Mouse (Mus musculus) intestine, embryonic 14.5 days (tissue): Measurements from ENCODE around the gene Lrrc4b. TPM values are rescaled to one million over a fixed set of nuclear protein-coding genes. Genes with fewer than 3 reads are reported as not detected.

Experiments
- ATAC-seq: fragments of 200-750 bp; cut with Nextera tagmentation; replicated peaks from 2 replicates; pipeline ENCODE4 v1.8.0; 2017; ENCODE audit warnings: low read depth, moderate number of reproducible peaks, moderate TSS enrichment, moderate library complexity; ENCODE audit not compliant: low FRiP score, low TSS enrichment
- DNase-seq: peaks from one replicate; pipeline ENCODE4 v3.0.0-alpha.2; 2018; ENCODE audit warnings: low spot score
- H3K27ac ChIP-seq: fragments of 300-500 bp; sonication (generic); 2 replicates; pipeline ENCODE4 v1.5.1; 2014; ENCODE audit warnings: low read depth, mild to moderate bottlenecking, control low read depth
- H3K27me3 ChIP-seq: fragments of 300-500 bp; sonication (generic); replicated peaks from 2 replicates; pipeline ENCODE4 v1.6.1; 2014; ENCODE audit warnings: low read length, control low read depth; ENCODE audit not compliant: control insufficient read depth, insufficient read depth
- H3K36me3 ChIP-seq: fragments of 300-500 bp; sonication (generic); 2 replicates; pipeline ENCODE4 v1.6.1; 2014; ENCODE audit warnings: low read length, control low read depth; ENCODE audit not compliant: control insufficient read depth, insufficient read depth
- H3K4me1 ChIP-seq: fragments of 300-500 bp; sonication (generic); replicated peaks from 2 replicates; pipeline ENCODE4 v1.6.1; 2014; ENCODE audit warnings: low read length, control low read depth, mixed read lengths; ENCODE audit not compliant: control insufficient read depth, insufficient read depth
- H3K4me2 ChIP-seq: fragments of 300-500 bp; sonication (generic); 2 replicates; pipeline ENCODE4 v1.6.1; 2014; ENCODE audit warnings: low read length
- H3K4me3 ChIP-seq: fragments of 300-500 bp; sonication (generic); 2 replicates; pipeline ENCODE4 v1.5.1; 2014; ENCODE audit warnings: low read depth, low read length, control low read depth, mixed read lengths
- H3K9ac ChIP-seq: fragments of 300-500 bp; sonication (generic); 2 replicates; pipeline ENCODE4 v1.6.1; 2014; ENCODE audit warnings: mild to moderate bottlenecking, low read length
- H3K9me3 ChIP-seq: fragments of 300-500 bp; sonication (generic); 2 replicates; pipeline ENCODE4 v1.6.1; 2016; ENCODE audit warnings: low read length, control low read depth; ENCODE audit not compliant: control insufficient read depth
- WGBS: fragments of 180-500 bp; shearing (Covaris S2); extraction: QIAGEN DNeasy Blood & Tissue Kit; methylation state at CpG from one replicate; pipeline ENCODE4 v1.1.7; 2014; 5-methylcytosine and 5-hydroxymethylcytosine counted together
- polyA plus RNA-seq: library from polyadenylated mRNA; unstranded; fragments of >200 nt; fragmentation: Nextera tagmentation; extraction: Ambion mirVana; gene quantifications from 2 replicates; pipeline ENCODE4 v1.2.1, GENCODE M21; 2014

The Lrrc4b gene
- polyA plus RNA-seq, 1 experiment from 2014 or later, result 1.3 TPM

- H3K4me1 ChIP-seq, result peaks cover 11% of the 10 kb centered on the region
- WGBS, result 26% methylated on average over 4 of the region's 4 CpGs
- no peak for ATAC-seq
- no peak overlapping the region for H3K4me3 ChIP-seq
- H3K9me3 ChIP-seq, result no peaks in the 10 kb centered on the region
- peaks cover 52% of the 10 kb centered on the region for H3K27me3 ChIP-seq
- H3K4me2 ChIP-seq, result no peak overlapping the region
- H3K9ac ChIP-seq, result no peak overlapping the region
- H3K27ac ChIP-seq, result no peak overlapping the region
- DNase-seq, result no peak
- H3K36me3 ChIP-seq, result no peaks in the 10 kb centered on the region
Observed at GRCm38 (mm10) chr7:44464511-44464910, 35.7 kb downstream of the Lrrc4b start.

DNA sequence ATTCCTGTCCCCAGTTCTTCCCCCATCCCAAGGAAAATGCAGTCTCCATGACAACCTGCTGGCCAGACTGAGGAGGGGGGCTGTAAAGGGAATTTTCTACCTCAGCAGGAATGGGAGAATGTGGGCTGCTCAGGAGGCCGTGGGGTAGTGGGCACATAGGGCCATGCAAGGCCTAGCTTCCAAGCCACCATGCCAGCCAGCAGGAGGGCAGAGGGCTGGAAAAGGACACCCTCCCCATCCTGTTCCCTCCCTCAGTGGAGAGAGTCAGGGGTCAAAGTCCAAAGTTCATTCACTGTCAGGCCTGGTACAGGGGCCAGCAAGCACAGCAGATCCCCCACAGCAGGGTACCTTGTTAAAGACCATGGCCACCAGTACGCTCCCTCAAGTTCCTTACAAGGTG is 36.3 kb downstream of the Lrrc4b start, which contains the start of gene Aspdh:
Aspdh (plus strand) TSS at position 281 of the 400 bp plus-strand sequence.
- 66% methylated on average over 2 of the region's 2 CpGs for WGBS
- Histone ChIP-seq H3K9ac (no peak within 1 kb of the TSS), H3K4me3 (no peak within 1 kb of the TSS), H3K9me3 (no peaks in the 10 kb centered on the region), H3K4me1 (peaks cover 11% of the 10 kb centered on the region), H3K27me3 (peaks cover 47% of the 10 kb centered on the region), H3K4me2 (no peak within 1 kb of the TSS), H3K27ac (no peak within 1 kb of the TSS), H3K36me3 (no peaks in the 10 kb centered on the region)
- DNase-seq (no peak), ATAC-seq (no peak)

- WGBS, result 75% methylated on average over 10 of the region's 10 CpGs
- Histone ChIP-seq H3K4me2 (no peak overlapping the region), H3K9me3 (no peaks in the 10 kb centered on the region), H3K27ac (no peak overlapping the region), H3K36me3 (no peaks in the 10 kb centered on the region), H3K4me1 (peaks cover 11% of the 10 kb centered on the region), H3K4me3 (no peak overlapping the region), H3K27me3 (peaks cover 35% of the 10 kb centered on the region), H3K9ac (no peak overlapping the region)
- ATAC-seq, result no peak
- no peak for DNase-seq
Observed at GRCm38 (mm10) chr7:44466006-44466887, 37.4 kb downstream of the Lrrc4b start.

GRCm38 (mm10) chr7:44466888-44467311 is 38.1 kb downstream of the Lrrc4b start:
- H3K4me3 ChIP-seq, result no peak overlapping the region
- H3K4me2 ChIP-seq, result no peak overlapping the region
- no peaks in the 10 kb centered on the region for H3K9me3 ChIP-seq
- H3K4me1 ChIP-seq, result peaks cover 11% of the 10 kb centered on the region
- H3K27ac ChIP-seq, result no peak overlapping the region
- no peak for DNase-seq
- H3K9ac ChIP-seq, result no peak overlapping the region
- peaks cover 29% of the 10 kb centered on the region for H3K27me3 ChIP-seq
- no peaks in the 10 kb centered on the region for H3K36me3 ChIP-seq
- ATAC-seq, result no peak
- 90% methylated on average over 16 of the region's 16 CpGs for WGBS

DNA sequence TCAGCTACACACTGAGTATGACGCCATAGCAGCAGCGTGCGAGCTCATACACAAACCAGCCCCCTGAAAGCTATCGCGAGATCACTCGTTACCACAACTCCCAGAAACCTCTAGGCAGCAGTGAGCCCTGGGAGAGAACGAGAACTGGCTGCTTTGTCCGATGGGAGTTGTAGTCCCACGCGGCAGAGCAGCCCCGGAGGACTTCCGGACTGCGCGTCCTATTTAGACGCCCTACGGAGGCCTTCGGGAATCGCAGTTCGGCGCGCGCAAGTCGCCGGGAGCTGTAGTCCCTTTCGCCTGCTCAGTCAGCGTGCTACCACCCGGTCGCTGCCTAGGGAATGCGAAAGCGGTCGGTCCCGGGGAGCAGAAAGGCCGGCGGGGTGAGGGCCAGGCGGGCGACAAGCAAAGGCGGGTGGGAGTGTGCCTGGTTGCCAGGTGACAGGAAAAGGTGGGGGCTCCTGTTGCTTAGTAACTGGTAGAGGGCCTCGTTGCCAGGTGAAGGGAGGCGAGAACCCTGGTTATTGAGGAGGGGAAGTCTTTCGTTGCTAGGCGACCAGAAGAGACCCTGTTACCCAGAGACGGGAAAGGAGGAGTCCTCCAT is 39.1 kb downstream of the Lrrc4b start, which contains the start of gene Josd2:
Josd2 (plus strand) TSS at position 170 of the 601 bp plus-strand sequence.
- Histone ChIP-seq H3K36me3 (no peaks in the 10 kb centered on the region), H3K9ac (peak within 1 kb of the TSS; percentile 65), H3K9me3 (no peaks in the 10 kb centered on the region), H3K4me3 (peak within 1 kb of the TSS; percentile 70), H3K27ac (peak within 1 kb of the TSS; percentile 63; the same call in 1 of the 2 replicates), H3K4me1 (peaks cover 8% of the 10 kb centered on the region), H3K27me3 (peaks cover 19% of the 10 kb centered on the region), H3K4me2 (peak within 1 kb of the TSS; percentile 73)
- WGBS, result under 1% methylated on average over 42 of the region's 42 CpGs
- peak; percentile 92 for DNase-seq
- ATAC-seq, result peak; percentile 93

GRCm38 (mm10) chr7:44468644-44469285 is 39.9 kb downstream of the Lrrc4b start:
- peak overlapping the region; percentile 70 for H3K4me3 ChIP-seq
- no peaks in the 10 kb centered on the region for H3K36me3 ChIP-seq
- H3K4me2 ChIP-seq, result peak overlapping the region; percentile 73
- WGBS, result 74% methylated on average over 15 of the region's 15 CpGs
- H3K27me3 ChIP-seq, result peaks cover 10% of the 10 kb centered on the region
- peaks cover 10% of the 10 kb centered on the region for H3K4me1 ChIP-seq
- H3K9ac ChIP-seq, result peak overlapping the region; percentile 65
- 0 out of 2 replicates have a peak overlapping the region, but pooled peaks have one; percentile 63 for H3K27ac ChIP-seq
- no peak for DNase-seq
- H3K9me3 ChIP-seq, result no peaks in the 10 kb centered on the region
- no peak for ATAC-seq

- ATAC-seq, result no peak
- Histone ChIP-seq H3K9me3 (no peaks in the 10 kb centered on the region), H3K27me3 (no peaks in the 10 kb centered on the region; the same call in 1 of the 2 replicates), H3K9ac (no peak overlapping the region), H3K27ac (no peak overlapping the region), H3K4me1 (peaks cover 10% of the 10 kb centered on the region), H3K36me3 (no peaks in the 10 kb centered on the region), H3K4me2 (no peak overlapping the region), H3K4me3 (no peak overlapping the region)
- no peak for DNase-seq
- WGBS, result 88% methylated on average over 16 of the region's 16 CpGs
Observed at GRCm38 (mm10) chr7:44469677-44470675, 41.2 kb downstream of the Lrrc4b start.
